Mouse (Mus musculus) midbrain, embryonic 16.5 days (tissue): ENCODE measurements around the gene Pkp1. TPM values are rescaled to one million over a fixed set of nuclear protein-coding genes. Genes with fewer than 3 reads are reported as not detected.

Experiments
- ATAC-seq: fragments of 200-750 bp; cut with Nextera tagmentation; 2 replicates; pipeline ENCODE4 v1.8.0; 2017; ENCODE audit warnings: moderate TSS enrichment
- H3K27ac ChIP-seq: fragments of 300-500 bp; sonication (generic); 2 replicates; pipeline ENCODE4 v1.5.1; 2014; ENCODE audit warnings: mild to moderate bottlenecking, low read length, mixed read lengths
- H3K27me3 ChIP-seq: fragments of 300-500 bp; sonication (generic); 2 replicates; pipeline ENCODE4 v1.6.1; 2014; ENCODE audit warnings: low read depth, low read length, mixed read lengths; ENCODE audit not compliant: control insufficient read depth, insufficient read depth
- H3K36me3 ChIP-seq: fragments of 300-500 bp; sonication (generic); 2 replicates; pipeline ENCODE4 v1.6.1; 2014; ENCODE audit warnings: mild to moderate bottlenecking, low read length, moderate library complexity, mixed read lengths; ENCODE audit not compliant: control insufficient read depth, insufficient read depth
- H3K4me1 ChIP-seq: fragments of 300-500 bp; sonication (generic); 2 replicates; pipeline ENCODE4 v1.6.1; 2014; ENCODE audit warnings: mild to moderate bottlenecking, low read length, mixed read lengths; ENCODE audit not compliant: control insufficient read depth, insufficient read depth
- H3K4me2 ChIP-seq: fragments of 300-500 bp; sonication (generic); 2 replicates; pipeline ENCODE4 v1.6.1; 2014; ENCODE audit warnings: mild to moderate bottlenecking, low read length, mixed read lengths
- H3K4me3 ChIP-seq: fragments of 300-500 bp; sonication (generic); 2 replicates; pipeline ENCODE4 v1.5.1; 2014; ENCODE audit warnings: low read depth, mild to moderate bottlenecking, low read length, moderate library complexity, mixed read lengths
- H3K9ac ChIP-seq: fragments of 300-500 bp; sonication (generic); 2 replicates; pipeline ENCODE4 v1.6.1; 2014; ENCODE audit warnings: low read depth, low read length, mixed read lengths
- H3K9me3 ChIP-seq: fragments of 300-500 bp; sonication (generic); replicated peaks from 2 replicates; pipeline ENCODE4 v1.6.1; 2014; ENCODE audit warnings: mild to moderate bottlenecking, low read length, mixed read lengths; ENCODE audit not compliant: control insufficient read depth, poor library complexity, severe bottlenecking
- WGBS: fragments of 180-500 bp; shearing (Covaris S2); extraction: QIAGEN DNeasy Blood & Tissue Kit; methylation state at CpG from one replicate; pipeline ENCODE4 v1.1.7; 2014; 5-methylcytosine and 5-hydroxymethylcytosine counted together
- polyA plus RNA-seq: library from polyadenylated mRNA; unstranded; fragments of >200 nt; fragmentation: Nextera tagmentation; extraction: Ambion mirVana; gene quantifications from 2 replicates; pipeline ENCODE4 v1.2.1, GENCODE M21; 2015

Pkp1 gene
- polyA plus RNA-seq, 1 experiment from 2014 or later = not detected

DNA sequence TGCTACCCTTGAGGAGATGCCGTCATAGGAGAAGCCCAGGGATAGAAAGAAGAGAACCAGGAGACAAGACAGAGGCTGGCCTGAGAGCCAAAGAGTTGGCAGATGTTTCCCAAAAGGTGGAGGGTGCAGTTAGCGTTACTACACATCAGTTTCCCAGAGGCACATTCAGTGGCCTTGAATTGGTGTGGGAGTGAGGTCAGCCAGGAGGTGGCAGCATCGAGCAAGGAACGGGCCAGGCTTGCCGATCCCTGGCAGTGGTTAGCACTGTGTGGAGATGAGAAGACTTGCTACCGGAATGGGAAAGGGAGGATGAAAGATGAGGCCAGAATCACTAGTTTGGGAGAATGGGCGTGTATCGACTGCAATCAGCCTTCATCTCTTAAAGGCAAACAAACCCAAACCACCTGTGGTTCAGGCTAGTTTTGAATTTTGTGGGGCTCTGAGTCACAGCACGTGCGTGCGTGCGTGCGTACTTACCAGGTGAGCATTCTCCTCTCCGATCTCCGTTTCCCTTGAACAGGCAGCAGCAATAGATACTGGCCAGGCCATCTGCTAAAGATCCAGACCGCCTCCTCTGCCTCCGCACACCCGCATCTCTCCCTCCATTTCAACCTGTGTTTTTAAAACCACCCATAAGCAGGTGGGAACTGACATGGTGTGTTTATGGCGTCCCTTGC, 53.4 kb downstream of the Pkp1 start:
- Histone ChIP-seq H3K4me3 (no peak overlapping the region), H3K36me3 (no peaks in the 10 kb centered on the region), H3K27ac (no peak overlapping the region), H3K9me3 (no peaks in the 10 kb centered on the region), H3K9ac (no peak overlapping the region), H3K27me3 (no peaks in the 10 kb centered on the region), H3K4me1 (no peaks in the 10 kb centered on the region), H3K4me2 (no peak overlapping the region)
- peak; percentile 87 for ATAC-seq
- WGBS = 52% methylated on average over 19 of the region's 19 CpGs

GRCm38 (mm10) chr1:135864830-135865229, 54.2 kb downstream of the Pkp1 start:
- Histone ChIP-seq H3K4me2 (no peak overlapping the region), H3K4me3 (no peak overlapping the region), H3K36me3 (no peaks in the 10 kb centered on the region), H3K27me3 (no peaks in the 10 kb centered on the region), H3K9ac (no peak overlapping the region), H3K4me1 (no peaks in the 10 kb centered on the region), H3K27ac (no peak overlapping the region), H3K9me3 (no peaks in the 10 kb centered on the region)
- no peak for ATAC-seq
- WGBS = 92% methylated on average over 6 of the region's 6 CpGs

- no peaks in the 10 kb centered on the region for H3K4me1 ChIP-seq
- WGBS = 87% methylated on average over 9 of the region's 9 CpGs
- ATAC-seq = no peak
Measured at GRCm38 (mm10) chr1:135863786-135864335, 55.1 kb downstream of the Pkp1 start.

GRCm38 (mm10) chr1:135862561-135862960, 56.4 kb downstream of the Pkp1 start:
- no peak for ATAC-seq
- H3K27me3 ChIP-seq = no peaks in the 10 kb centered on the region
- 85% methylated on average over 5 of the region's 5 CpGs for WGBS
- no peaks in the 10 kb centered on the region for H3K36me3 ChIP-seq
- H3K27ac ChIP-seq = no peak overlapping the region
- H3K4me3 ChIP-seq = no peak overlapping the region
- H3K4me2 ChIP-seq = no peak overlapping the region
- no peak overlapping the region for H3K9ac ChIP-seq
- no peaks in the 10 kb centered on the region for H3K9me3 ChIP-seq
- H3K4me1 ChIP-seq = no peaks in the 10 kb centered on the region

More at GRCm38 (mm10) chr1:135863786-135864335, 55.1 kb downstream of the Pkp1 start:
- Histone ChIP-seq H3K4me2 (no peak overlapping the region), H3K27me3 (no peaks in the 10 kb centered on the region), H3K27ac (no peak overlapping the region), H3K9me3 (no peaks in the 10 kb centered on the region), H3K9ac (no peak overlapping the region), H3K36me3 (no peaks in the 10 kb centered on the region), H3K4me3 (no peak overlapping the region)

DNA sequence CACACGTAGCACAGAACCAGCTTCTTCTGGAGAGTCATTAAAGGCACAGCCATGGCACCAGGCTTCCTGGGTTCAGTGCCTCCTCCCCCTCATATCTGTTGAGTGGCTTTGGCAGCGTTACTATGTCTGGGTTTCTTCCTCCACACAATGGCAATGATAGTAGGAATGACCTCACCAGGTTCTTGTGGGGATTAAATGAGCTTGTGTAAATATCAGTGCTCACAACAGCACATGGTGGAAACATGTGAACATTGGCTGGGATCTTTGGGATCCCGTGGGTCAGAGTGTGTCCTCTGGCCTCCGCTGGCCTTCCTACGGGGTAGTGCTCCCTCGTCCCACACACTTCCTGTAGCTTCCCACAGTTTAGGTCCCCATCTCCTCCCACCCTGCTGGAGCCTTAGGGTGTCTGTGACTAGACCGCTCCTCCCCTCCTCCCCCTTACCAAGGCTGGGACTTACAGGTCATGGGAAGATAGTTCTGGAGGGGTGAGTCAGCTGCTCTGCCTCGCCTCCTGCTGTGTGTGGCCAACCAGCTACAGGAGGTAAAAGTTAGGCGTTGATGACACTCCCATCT, 56.9 kb downstream of the Pkp1 start:
- 78% methylated on average over 9 of the region's 9 CpGs for WGBS
- Histone ChIP-seq H3K4me2 (no peak overlapping the region), H3K4me3 (no peak overlapping the region), H3K9ac (no peak overlapping the region), H3K27me3 (no peaks in the 10 kb centered on the region), H3K36me3 (no peaks in the 10 kb centered on the region), H3K4me1 (no peaks in the 10 kb centered on the region), H3K9me3 (no peaks in the 10 kb centered on the region), H3K27ac (no peak overlapping the region)
- ATAC-seq = no peak

DNA sequence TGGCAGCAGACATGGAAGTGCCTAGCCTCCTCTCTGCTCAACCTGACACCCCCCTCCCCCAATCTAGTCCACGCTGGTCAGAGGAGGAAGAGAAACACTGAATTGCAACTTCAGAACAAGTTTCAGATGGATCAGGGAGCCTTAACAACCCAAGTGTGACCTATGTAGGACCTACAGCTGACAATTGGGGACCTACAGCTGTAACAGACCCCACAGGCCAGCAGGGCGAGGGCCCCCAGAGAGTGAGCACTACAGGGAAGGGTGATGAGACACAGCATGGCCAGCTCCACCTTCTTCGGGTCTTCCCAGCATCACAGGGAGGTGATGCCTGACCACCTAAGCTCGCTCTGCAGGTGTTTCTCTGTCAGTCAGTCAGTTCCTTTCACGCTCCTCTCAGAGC, 57.9 kb downstream of the Pkp1 start:
- Histone ChIP-seq H3K9ac (no peak overlapping the region), H3K36me3 (no peaks in the 10 kb centered on the region), H3K4me2 (no peak overlapping the region), H3K4me3 (no peak overlapping the region), H3K27ac (no peak overlapping the region), H3K27me3 (no peaks in the 10 kb centered on the region), H3K4me1 (no peaks in the 10 kb centered on the region), H3K9me3 (no peaks in the 10 kb centered on the region)
- WGBS = 83% methylated on average over 5 of the region's 5 CpGs
- ATAC-seq = no peak

GRCm38 (mm10) chr1:135858533-135858932, 60.5 kb downstream of the Pkp1 start:
- Histone ChIP-seq H3K9ac (no peak overlapping the region), H3K36me3 (no peaks in the 10 kb centered on the region), H3K27me3 (no peaks in the 10 kb centered on the region), H3K9me3 (no peaks in the 10 kb centered on the region), H3K27ac (no peak overlapping the region), H3K4me3 (no peak overlapping the region), H3K4me2 (no peak overlapping the region), H3K4me1 (no peaks in the 10 kb centered on the region)
- no peak for ATAC-seq
- WGBS = 92% methylated on average over 7 of the region's 7 CpGs

GRCm38 (mm10) chr1:135857137-135857775, 61.8 kb downstream of the Pkp1 start:
- Histone ChIP-seq H3K36me3 (no peaks in the 10 kb centered on the region), H3K27ac (no peak overlapping the region), H3K4me3 (no peak overlapping the region), H3K27me3 (no peaks in the 10 kb centered on the region), H3K9me3 (no peaks in the 10 kb centered on the region), H3K4me1 (no peaks in the 10 kb centered on the region), H3K9ac (no peak overlapping the region), H3K4me2 (no peak overlapping the region)
- ATAC-seq = no peak
- 67% methylated on average over 11 of the region's 11 CpGs for WGBS

GRCm38 (mm10) chr1:135856070-135856469, 62.9 kb downstream of the Pkp1 start:
- H3K27me3 ChIP-seq = no peaks in the 10 kb centered on the region
- H3K4me1 ChIP-seq = no peaks in the 10 kb centered on the region
- no peak overlapping the region for H3K9ac ChIP-seq
- no peaks in the 10 kb centered on the region for H3K9me3 ChIP-seq
- H3K36me3 ChIP-seq = no peaks in the 10 kb centered on the region
- no peak overlapping the region for H3K4me2 ChIP-seq
- no peak overlapping the region for H3K4me3 ChIP-seq
- no peak overlapping the region for H3K27ac ChIP-seq
- no peak for ATAC-seq
- WGBS = 68% methylated on average over 4 of the region's 4 CpGs
